Mouse (Mus musculus) spleen, postnatal 0 days (tissue): ENCODE data around the gene Poll. TPM values are rescaled to one million over a fixed set of nuclear protein-coding genes. Genes with fewer than 3 reads are reported as not detected.

Experiments
- polyA plus RNA-seq: library from polyadenylated mRNA; unstranded; fragments of >200 nt; fragmentation: Nextera tagmentation; extraction: Ambion mirVana; gene quantifications from 2 replicates; pipeline ENCODE4 v1.2.1, GENCODE M21; 2015

The Poll gene
- 4.7 and 6.3 TPM in 2 replicates for polyA plus RNA-seq

DNA sequence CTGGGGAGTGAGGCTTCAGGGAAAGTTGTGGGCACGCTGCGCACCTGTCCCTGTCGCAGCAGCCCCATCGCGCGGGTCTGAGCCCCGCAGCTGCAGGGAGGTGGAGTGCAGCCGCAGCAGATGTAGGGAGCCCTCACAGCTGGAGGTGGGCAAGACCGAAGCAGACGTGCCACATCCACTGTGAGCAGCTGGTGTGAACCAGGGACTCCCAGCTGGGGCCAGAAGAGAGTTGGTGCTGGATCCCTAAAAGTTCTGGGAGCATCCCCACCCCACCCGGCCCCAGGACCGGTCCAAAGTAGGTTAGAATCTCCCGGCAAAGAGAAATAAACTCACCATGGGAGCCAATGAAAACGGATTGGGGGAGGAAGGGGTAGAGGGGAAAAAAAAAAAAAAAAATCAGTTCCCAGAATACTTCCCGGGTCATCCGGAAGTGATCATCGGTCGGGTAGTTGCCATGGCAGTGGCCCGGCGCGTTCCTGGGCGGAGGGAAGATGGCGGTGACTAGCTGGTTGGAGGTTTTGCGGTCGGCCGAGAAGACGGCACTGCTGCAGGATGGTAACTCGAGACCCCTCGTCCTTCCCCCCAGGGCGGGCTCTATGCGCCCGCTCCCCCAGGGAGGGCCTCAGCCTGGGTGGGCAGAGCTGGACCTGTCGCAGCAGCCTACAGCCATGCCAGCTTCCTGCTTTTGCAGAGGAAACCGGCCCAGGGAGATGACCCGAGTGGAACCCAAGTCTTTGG is at the start of gene Poll, which contains the start of gene Gm17018:
TSS of gene Poll (minus strand) at position 379 of the 738 bp plus-strand sequence.
TSS of gene Gm17018 (plus strand) at position 463 of the 738 bp plus-strand sequence.

Other genes with a start within 250 kb of the Poll start
- 40.9 and 44.4 TPM in 2 replicates for gene Btrc, start 196.8 kb downstream of the Poll start, polyA plus RNA-seq
- gene Gm17018, start 84 bp upstream of the Poll start, polyA plus RNA-seq, result 22.5 and 25.9 TPM in 2 replicates
- 4.3 and 4.8 TPM in 2 replicates for gene Fbxw4, start 99.8 kb upstream of the Poll start, polyA plus RNA-seq
- 1.1 and 1.2 TPM in 2 replicates for gene Fgf8, start 182.4 kb upstream of the Poll start, polyA plus RNA-seq
- gene Npm3, start 189.1 kb upstream of the Poll start, polyA plus RNA-seq, result 17.4 and 20.0 TPM in 2 replicates
- gene Mgea5, start 223.3 kb upstream of the Poll start, polyA plus RNA-seq, result 30.5 and 36.3 TPM in 2 replicates